Mouse (Mus musculus) embryonic fibroblast, embryonic 13.5 days (primary cell): ENCODE results near the gene Mpdz. TPM values are rescaled to one million over a fixed set of nuclear protein-coding genes. Genes with fewer than 3 reads are reported as not detected.

ENCODE experiments used
- H3K27ac ChIP-seq: 2 replicates; pipeline ENCODE4 v1.5.1; 2012; ENCODE audit warnings: low read length, control low read depth, inconsistent platforms; ENCODE audit not compliant: insufficient read depth
- H3K4me1 ChIP-seq: 2 replicates; pipeline ENCODE4 v1.6.1; 2011; ENCODE audit warnings: low read length; ENCODE audit not compliant: control insufficient read depth, insufficient read depth
- H3K4me3 ChIP-seq: 2 replicates; pipeline ENCODE4 v1.5.1; 2011; ENCODE audit warnings: mild to moderate bottlenecking, control low read depth, low read length; ENCODE audit not compliant: insufficient read depth
- CTCF ChIP-seq: IDR thresholded peaks from 2 replicates; pipeline ENCODE4 v1.5.1; 2011; ENCODE audit warnings: mild to moderate bottlenecking, control low read depth, low read length, moderate library complexity, borderline replicate concordance; ENCODE audit not compliant: insufficient read depth
- POLR2A ChIP-seq: IDR thresholded peaks from 2 replicates; pipeline ENCODE4 v1.6.1; 2011; ENCODE audit warnings: low read depth, mild to moderate bottlenecking, control low read depth, low read length, moderate library complexity
- polyA plus RNA-seq: library from polyadenylated mRNA; stranded (reverse); fragments of >200 nt; gene quantifications from 2 replicates; pipeline ENCODE4 v1.2.4, GENCODE M21; 2011; ENCODE audit warnings: low read depth; ENCODE audit not compliant: missing spikeins, insufficient read length

The Mpdz gene
- polyA plus RNA-seq, 1 experiment, result 59.9 TPM

DNA sequence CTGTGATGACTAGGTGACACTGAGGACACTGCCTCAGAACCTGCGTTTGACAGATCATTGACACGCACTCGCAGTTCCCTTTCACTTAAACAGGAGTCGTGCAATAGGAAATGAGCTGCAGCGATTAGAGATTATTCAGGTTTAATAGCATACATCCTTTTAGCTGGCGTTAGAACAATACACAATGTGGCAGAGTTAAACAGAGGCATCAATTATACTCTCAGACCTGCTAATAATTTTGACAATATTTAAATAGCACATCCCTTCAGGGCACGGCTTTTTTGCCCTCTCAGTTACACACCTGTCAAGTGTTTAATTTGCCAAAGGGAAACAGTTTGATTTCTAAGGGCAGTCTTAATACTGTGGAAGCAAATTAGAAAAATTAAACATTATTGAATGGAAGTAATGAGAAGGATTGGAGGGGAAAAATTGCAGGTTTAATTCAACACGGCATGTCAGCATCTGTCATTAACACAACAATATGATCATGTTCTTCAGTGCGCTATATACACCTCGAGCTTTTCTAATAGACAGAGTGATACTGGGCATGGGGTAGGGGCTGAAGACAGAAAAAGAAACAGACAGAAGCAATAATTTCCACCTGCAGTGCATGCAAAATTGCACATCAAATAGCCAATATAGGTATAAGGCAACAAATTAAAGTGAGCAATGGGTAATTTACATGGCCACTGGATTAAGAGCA is 27.1 kb downstream of the Mpdz start:
- TF ChIP-seq POLR2A (no peak), CTCF (no peak)
- Histone ChIP-seq H3K27ac (no peak overlapping the region), H3K4me3 (no peak overlapping the region), H3K4me1 (no peaks in the 10 kb centered on the region)

- no peak overlapping the region for H3K4me3 ChIP-seq
- no peak for TF ChIP-seq POLR2A
- TF ChIP-seq CTCF, result no peak
- H3K27ac ChIP-seq, result no peak overlapping the region
- no peaks in the 10 kb centered on the region for H3K4me1 ChIP-seq
These were observed 27.8 kb downstream of the Mpdz start for GRCm38 (mm10) chr4:81414684-81415323.

DNA sequence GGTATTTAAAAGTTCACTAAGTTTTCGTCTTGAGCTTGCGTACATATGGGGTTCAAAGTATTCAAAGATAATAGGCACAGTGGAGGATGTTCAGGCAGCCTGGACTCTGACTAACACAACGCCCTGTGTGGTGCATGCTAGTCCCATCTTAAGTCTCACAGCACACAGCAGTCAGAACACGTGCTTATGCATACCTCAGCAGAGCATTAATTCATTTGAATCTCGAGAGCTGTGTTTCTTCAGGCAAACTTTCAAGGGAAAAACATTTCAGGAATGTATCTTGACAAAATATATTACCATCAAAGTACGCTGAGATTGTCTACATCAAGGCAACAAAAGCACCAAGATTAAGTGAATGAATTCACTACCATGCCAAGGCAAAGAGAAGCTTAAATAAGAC is 45.7 kb downstream of the Mpdz start:
- Histone ChIP-seq H3K4me1 (peaks cover 6% of the 10 kb centered on the region), H3K4me3 (no peak overlapping the region), H3K27ac (0 out of 2 replicates have a peak overlapping the region, but pooled peaks have one; percentile 9)
- TF ChIP-seq POLR2A (no peak), CTCF (no peak)

DNA sequence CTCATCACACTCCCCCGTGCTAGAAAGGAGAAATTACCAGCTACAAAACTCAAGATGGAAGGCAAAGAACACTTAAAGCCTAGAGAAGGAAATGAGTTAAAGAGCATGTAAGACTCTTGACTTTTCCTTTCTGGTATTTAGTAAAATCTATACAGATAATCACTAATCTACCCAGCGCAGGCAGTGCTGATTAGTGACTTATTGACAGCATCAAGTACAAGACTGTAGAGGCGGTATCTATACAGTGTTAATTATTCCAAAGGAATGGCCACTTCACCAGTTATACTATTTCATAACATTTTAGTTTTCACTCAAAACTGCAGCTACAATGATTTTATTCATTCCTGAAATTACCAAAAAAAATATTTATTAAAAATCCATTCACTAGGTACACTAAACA is 49.7 kb downstream of the Mpdz start:
- H3K27ac ChIP-seq, result no peak overlapping the region
- no peak for TF ChIP-seq CTCF
- TF ChIP-seq POLR2A, result no peak
- peaks cover 6% of the 10 kb centered on the region for H3K4me1 ChIP-seq
- H3K4me3 ChIP-seq, result no peak overlapping the region

DNA sequence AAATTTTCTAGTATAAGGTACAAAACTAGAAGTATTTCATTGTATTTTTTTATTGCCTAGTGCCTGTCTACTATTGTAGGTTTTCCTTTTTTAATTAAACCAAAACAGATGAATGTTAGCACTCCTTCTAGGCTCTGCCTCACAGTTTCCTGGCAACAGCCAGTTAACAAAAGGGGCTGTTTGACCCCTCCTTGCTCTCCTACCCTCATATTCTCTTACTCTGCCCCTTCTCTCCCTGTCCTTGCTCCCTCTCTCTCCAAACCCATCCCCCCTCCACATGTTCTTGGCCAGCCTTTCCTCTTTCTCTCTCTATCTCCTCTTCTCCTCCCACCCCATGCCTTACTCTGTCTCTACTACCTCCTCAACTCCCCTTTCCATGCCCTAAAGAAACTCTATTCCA is 53.4 kb downstream of the Mpdz start:
- Histone ChIP-seq H3K4me1 (peaks cover 8% of the 10 kb centered on the region), H3K4me3 (no peak overlapping the region), H3K27ac (no peak overlapping the region)
- TF ChIP-seq CTCF (no peak), POLR2A (no peak)

- TF ChIP-seq CTCF (no peak), POLR2A (no peak)
- Histone ChIP-seq H3K4me3 (no peak overlapping the region), H3K4me1 (peaks cover 6% of the 10 kb centered on the region), H3K27ac (no peak overlapping the region)
These were observed 55.0 kb downstream of the Mpdz start for GRCm38 (mm10) chr4:81387644-81388043.

DNA sequence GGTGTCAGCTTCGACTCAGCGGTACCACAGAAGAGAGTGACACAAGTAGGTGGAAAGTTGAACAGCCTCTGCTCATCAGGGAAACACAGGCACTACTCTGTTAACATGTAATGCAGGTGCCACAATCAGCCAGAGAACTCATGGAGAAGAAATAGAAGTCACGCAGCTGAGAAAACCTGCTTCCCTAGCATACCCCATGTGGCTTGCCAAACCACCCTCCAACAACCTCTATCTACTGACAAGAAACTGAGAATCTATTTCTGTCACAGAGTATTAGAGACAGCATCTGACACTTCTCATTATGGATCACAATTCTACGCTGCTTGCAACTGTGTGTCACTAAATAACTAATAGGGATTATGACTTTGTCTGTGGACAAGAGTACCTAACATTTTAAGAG is 70.3 kb downstream of the Mpdz start:
- Histone ChIP-seq H3K4me1 (no peaks in the 10 kb centered on the region), H3K4me3 (no peak overlapping the region), H3K27ac (no peak overlapping the region)
- TF ChIP-seq POLR2A (no peak), CTCF (no peak)

DNA sequence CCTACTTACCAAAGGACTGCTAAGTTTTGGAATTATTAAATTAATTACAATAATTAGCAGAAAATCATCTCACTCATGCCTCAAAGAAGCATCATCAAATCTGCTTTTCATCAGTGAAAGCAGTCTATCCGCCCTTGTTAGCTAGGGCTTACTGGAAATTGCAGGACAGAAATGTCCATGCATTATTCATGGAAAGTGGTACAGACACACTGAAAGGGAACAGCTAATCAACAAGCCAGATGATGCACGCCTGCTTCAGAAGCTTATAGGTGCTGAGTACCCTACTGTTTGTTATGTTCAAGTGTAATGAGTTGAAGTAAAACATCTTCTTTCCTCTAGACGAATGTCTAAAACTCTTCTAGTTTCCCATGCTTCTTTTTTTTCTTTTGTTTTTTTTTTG is 91.2 kb downstream of the Mpdz start:
- H3K4me1 ChIP-seq, result no peaks in the 10 kb centered on the region
- TF ChIP-seq POLR2A (no peak), CTCF (no peak)
- H3K4me3 ChIP-seq, result no peak overlapping the region
- no peak overlapping the region for H3K27ac ChIP-seq

DNA sequence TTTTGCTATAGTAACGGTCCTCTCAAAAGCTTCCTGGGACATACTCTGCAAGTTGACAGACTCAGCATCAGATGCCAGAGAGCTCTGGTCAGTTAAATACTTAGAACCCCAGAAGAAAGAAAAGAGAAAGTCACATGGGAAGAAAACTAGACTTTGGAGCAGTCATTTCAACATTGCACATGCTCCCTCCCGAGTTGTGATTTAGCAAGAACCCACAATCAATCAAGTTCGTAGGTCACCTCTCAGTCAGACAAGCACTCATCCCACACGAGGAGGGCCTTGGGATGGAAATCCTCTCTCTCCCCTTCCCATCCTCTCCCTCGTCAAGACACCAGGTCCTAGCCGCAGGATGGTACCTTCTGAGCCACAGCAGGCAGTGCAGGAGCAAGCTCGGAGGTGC is 94.0 kb downstream of the Mpdz start:
- TF ChIP-seq POLR2A (no peak), CTCF (no peak)
- Histone ChIP-seq H3K27ac (no peak overlapping the region), H3K4me1 (no peaks in the 10 kb centered on the region), H3K4me3 (no peak overlapping the region)

GRCm38 (mm10) chr4:81345141-81345540 is 97.5 kb downstream of the Mpdz start:
- no peak for TF ChIP-seq POLR2A
- TF ChIP-seq CTCF, result no peak
- Histone ChIP-seq H3K4me1 (no peaks in the 10 kb centered on the region), H3K4me3 (no peak overlapping the region), H3K27ac (no peak overlapping the region)
